8 mouse cellular contexts compared by ENCODE assay signal in the genomic region with DNA sequence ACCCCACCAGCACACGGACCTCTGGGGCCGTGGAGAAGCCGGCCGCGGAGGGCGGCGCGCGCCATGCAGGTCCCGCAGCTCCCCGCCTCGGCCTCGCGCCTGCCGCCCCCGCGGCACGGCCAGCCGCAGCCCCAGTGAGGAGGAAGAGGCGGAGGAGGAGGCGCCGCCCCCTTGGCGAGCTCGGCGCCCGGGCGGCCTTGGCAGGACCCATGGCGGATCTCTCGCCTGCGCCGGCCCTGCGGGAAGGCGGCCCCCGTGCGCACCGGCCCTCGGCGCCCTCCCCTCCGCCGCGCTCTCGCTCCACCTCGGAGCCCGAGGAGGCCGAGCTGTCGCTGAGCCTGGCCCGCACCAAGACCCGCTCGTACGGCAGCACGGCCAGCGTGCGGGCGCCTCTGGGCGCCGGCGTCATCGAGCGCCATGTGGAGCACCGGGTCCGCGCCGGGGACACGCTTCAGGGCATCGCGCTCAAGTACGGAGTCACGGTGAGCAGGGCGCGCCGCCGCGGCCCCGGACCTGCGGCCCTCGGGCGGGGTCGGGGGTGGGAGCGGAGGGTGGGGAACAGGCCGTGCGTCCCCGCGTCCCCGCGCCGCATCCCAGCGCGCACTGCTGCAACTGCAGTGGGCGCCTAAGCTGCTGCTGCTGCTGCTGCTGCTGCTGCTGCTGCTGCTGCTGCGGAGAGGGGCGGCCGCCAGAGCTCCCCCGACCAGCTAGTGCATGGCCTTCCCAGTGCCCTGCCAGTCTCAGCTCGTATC. TPM values are rescaled to one million over a fixed set of nuclear protein-coding genes. Genes with fewer than 3 reads are reported as not detected.
A peak's percentile ranks its signal among the peaks of the same experiment; 100 is the strongest.
DNase-seq lines count a peak whose midpoint lies in the region; ATAC-seq and TF ChIP-seq lines count a peak whose summit lies in the region.

A gene (plus strand): TSS at position 186 of the 752 bp plus-strand sequence.

- peak within 1 kb of the TSS; percentile 91 for H3K9ac ChIP-seq in heart, embryonic 11.5 days (ENCODE audit: low read depth, low read length)
- peak within 1 kb of the TSS; percentile 80 for H3K9ac ChIP-seq in kidney, embryonic 15.5 days
- H3K9ac ChIP-seq in liver, adult 2 months (ENCODE audit: low read depth, low read length) = peak within 1 kb of the TSS; percentile 84

- no peak for TF ChIP-seq CTCF in bone marrow, adult 2 months (IDR thresholded peaks at IDR 0.05; ENCODE audit: control insufficient read depth, insufficient read depth, low read length)
- no peak for TF ChIP-seq CTCF in embryonic fibroblast, embryonic 13.5 days (IDR thresholded peaks at IDR 0.05; ENCODE audit: borderline replicate concordance, insufficient read depth, low read length)
- no peak for TF ChIP-seq CTCF in liver, adult 2 months (IDR thresholded peaks at IDR 0.05; ENCODE audit: low read depth, low read length)

- no peak for TF ChIP-seq POLR2A in bone marrow, adult 2 months (IDR thresholded peaks at IDR 0.05; ENCODE audit: borderline replicate concordance, control insufficient read depth, low read depth, low read length)
- peak; percentile 63 for TF ChIP-seq POLR2A in embryonic fibroblast, embryonic 13.5 days (IDR thresholded peaks at IDR 0.05; ENCODE audit: low read depth, low read length)
- TF ChIP-seq POLR2A in liver, adult 2 months (IDR thresholded peaks at IDR 0.05; ENCODE audit: extremely low read depth, insufficient read depth, low read length) = no peak

- 0 out of 2 replicates have a peak, but pooled peaks cover 2% of the 10 kb centered on the region for H3K27me3 ChIP-seq in heart, embryonic 11.5 days (ENCODE audit: control insufficient read depth, insufficient read depth, low read length)
- 0 out of 2 replicates have a peak, but pooled peaks cover 5% of the 10 kb centered on the region for H3K27me3 ChIP-seq in kidney, embryonic 15.5 days
- no peaks in the 10 kb centered on the region for H3K27me3 ChIP-seq in liver, adult 2 months (ENCODE audit: control insufficient read depth, insufficient read depth, low read length)

- H3K27ac ChIP-seq in bone marrow, adult 2 months (ENCODE audit: control insufficient read depth, insufficient read depth, low read depth, low read length, poor library complexity) = no peak within 1 kb of the TSS; the same call in 1 of the 2 replicates
- H3K27ac ChIP-seq in embryonic fibroblast, embryonic 13.5 days (ENCODE audit: insufficient read depth, low read length) = no peak within 1 kb of the TSS; the same call in 1 of the 2 replicates
- H3K27ac ChIP-seq in heart, embryonic 11.5 days (ENCODE audit: low read depth, low read length) = peak within 1 kb of the TSS; percentile 50
- peak within 1 kb of the TSS; percentile 83 for H3K27ac ChIP-seq in kidney, embryonic 15.5 days
- no peak within 1 kb of the TSS for H3K27ac ChIP-seq in liver, adult 2 months (replicated peaks; ENCODE audit: insufficient read depth, low read depth, low read length)

- no peaks in the 10 kb centered on the region for H3K4me1 ChIP-seq in bone marrow, adult 2 months (ENCODE audit: control insufficient read depth, insufficient read depth, low read length)
- no peaks in the 10 kb centered on the region for H3K4me1 ChIP-seq in embryonic fibroblast, embryonic 13.5 days (ENCODE audit: control insufficient read depth, insufficient read depth, low read length)
- no peaks in the 10 kb centered on the region for H3K4me1 ChIP-seq in heart, embryonic 11.5 days (ENCODE audit: control insufficient read depth, insufficient read depth, low read length)
- peaks cover 9% of the 10 kb centered on the region; the same call in 1 of the 2 replicates for H3K4me1 ChIP-seq in kidney, embryonic 15.5 days
- peaks cover 2% of the 10 kb centered on the region; the same call in 1 of the 2 replicates for H3K4me1 ChIP-seq in liver, adult 2 months (ENCODE audit: control insufficient read depth, insufficient read depth, low read length)

- WGBS in bone marrow, adult 2 months = under 1% methylated on average over 94 of the region's 94 CpGs
- under 1% methylated on average over 83 of the region's 94 CpGs for WGBS in heart, embryonic 11.5 days (ENCODE audit: insufficient replicate concordance)
- WGBS in kidney, embryonic 15.5 days = under 1% methylated on average over 83 of the region's 94 CpGs
- WGBS in liver, adult 2 months = under 1% methylated on average over 94 of the region's 94 CpGs

- H3K79me2 ChIP-seq in liver, adult 2 months (ENCODE audit: control insufficient read depth, insufficient read depth, low read length) = no peaks in the 10 kb centered on the region

- peak within 1 kb of the TSS; percentile 16 for H3K4me3 ChIP-seq in bone marrow, adult 2 months (replicated peaks; ENCODE audit: control insufficient read depth, low read depth, low read length)
- peak within 1 kb of the TSS; percentile 82 for H3K4me3 ChIP-seq in embryonic fibroblast, embryonic 13.5 days (ENCODE audit: insufficient read depth, low read length)
- H3K4me3 ChIP-seq in heart, embryonic 11.5 days (ENCODE audit: low read depth, low read length) = peak within 1 kb of the TSS; percentile 81
- peak within 1 kb of the TSS; percentile 68 for H3K4me3 ChIP-seq in kidney, embryonic 15.5 days (replicated peaks)
- H3K4me3 ChIP-seq in liver, adult 2 months (ENCODE audit: insufficient read depth, low read depth, low read length) = peak within 1 kb of the TSS; percentile 77

- peak within 1 kb of the TSS; percentile 89 for H3K4me2 ChIP-seq in heart, embryonic 11.5 days
- peak within 1 kb of the TSS; percentile 81 for H3K4me2 ChIP-seq in kidney, embryonic 15.5 days

- ATAC-seq in heart, embryonic 11.5 days (replicated peaks; ENCODE audit: insufficient number of reproducible peaks, low FRiP score, low TSS enrichment) = peak; percentile 82
- peak; percentile 93 for ATAC-seq in kidney, embryonic 15.5 days (replicated peaks; ENCODE audit: low FRiP score)

- no peaks in the 10 kb centered on the region for H3K36me3 ChIP-seq in heart, embryonic 11.5 days (ENCODE audit: control insufficient read depth, insufficient read depth, low read length)
- H3K36me3 ChIP-seq in kidney, embryonic 15.5 days = no peaks in the 10 kb centered on the region
- H3K36me3 ChIP-seq in liver, adult 2 months (ENCODE audit: control insufficient read depth, insufficient read depth, low read length) = no peaks in the 10 kb centered on the region

- peak; percentile 21 to 27 for DNase-seq in B cell, adult 2 months
- no peak for DNase-seq in liver, adult 2 months (ENCODE audit: extremely low read depth, low read depth, low spot score)
- peak; percentile 46 for DNase-seq in naive thymus-derived CD4-positive, alpha-beta T cell, adult 2 months (ENCODE audit: low read depth)
- peak; percentile 85 for DNase-seq in testis, postnatal 10 days (ENCODE audit: low spot score)

- H3K9me3 ChIP-seq in heart, embryonic 11.5 days (replicated peaks; ENCODE audit: control insufficient read depth, low read length) = no peaks in the 10 kb centered on the region
- no peaks in the 10 kb centered on the region for H3K9me3 ChIP-seq in kidney, embryonic 15.5 days (replicated peaks)

RNA-seq across cellular contexts. Expression of the gene that starts here (rescaled TPM):
- polyA plus RNA-seq in bone marrow, adult 2 months (2011; ENCODE audit: insufficient read depth, insufficient read length, low replicate concordance, missing spikeins) = 3.8 TPM in 1 of 2 replicates, not detected in the other
- 8.9 and 10.4 TPM in 2 replicates for polyA plus RNA-seq in embryonic fibroblast, embryonic 13.5 days (2011; ENCODE audit: insufficient read length, low read depth, missing spikeins)
- 16.3 and 18.4 TPM in 2 replicates for polyA plus RNA-seq in heart, embryonic 11.5 days (2014; fragmentation: Nextera tagmentation; extraction: Ambion mirVana)
- polyA plus RNA-seq in kidney, embryonic 15.5 days (2015; fragmentation: Nextera tagmentation; extraction: Ambion mirVana) = 31.1 and 35.1 TPM in 2 replicates
- total RNA-seq in liver, adult 2 months (2014; rRNA removed) = 1.8 and 2.2 TPM in 2 replicates
- polyA plus RNA-seq in liver, adult 2 months (2012; rRNA removed) = 1.0 and 1.7 TPM in 2 replicates

Comparison
In these comparisons a context has a peak if more than half of its experiments do, and no peak if none do; other contexts are left out.
1. H3K27ac ChIP-seq: peak in heart, embryonic 11.5 days (single experiment) and kidney, embryonic 15.5 days (single experiment); none in bone marrow, adult 2 months (single experiment), embryonic fibroblast, embryonic 13.5 days (single experiment) and liver, adult 2 months (single experiment).
2. H3K4me3 ChIP-seq: peak in every context shown above with its lines; median percentile 82 in embryonic fibroblast, embryonic 13.5 days; 81 in heart, embryonic 11.5 days; 77 in liver, adult 2 months; 68 in kidney, embryonic 15.5 days; 16 in bone marrow, adult 2 months.
3. Peak in every context shown above with its lines, with median percentiles within 50 percentile points of each other: H3K9ac ChIP-seq.